In the genomic region with DNA sequence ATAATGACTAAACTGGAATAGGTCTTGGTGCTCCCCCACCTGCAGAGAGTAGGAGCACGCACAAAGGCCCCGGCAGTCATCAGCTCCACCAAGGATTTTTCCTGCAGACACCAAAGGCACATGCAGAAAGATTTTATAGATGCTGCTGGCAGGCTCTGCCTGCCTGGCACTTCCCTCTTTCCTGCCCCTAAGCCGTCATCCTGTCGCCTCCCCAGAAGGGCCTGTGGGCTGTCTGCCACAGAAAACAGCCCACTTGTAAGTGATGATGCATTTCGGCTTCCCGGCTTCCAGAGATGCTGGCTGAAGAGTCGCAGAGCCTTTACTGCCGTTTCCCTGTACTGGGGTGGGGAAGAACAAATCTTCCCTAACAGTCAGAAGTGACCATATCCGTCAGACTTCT, we compare ENCODE assay signal across 11 mouse cellular contexts.
DNase-seq lines count a peak whose midpoint lies in the region; ATAC-seq and TF ChIP-seq lines count a peak whose summit lies in the region.
"Had no signal": no experiment of that assay in that cellular context is flagged by ENCODE, and none has a peak within 500 bp of the region (broad histone marks: within the 10 kb centered on the region; RNA-seq: fewer than 3 reads in every experiment).

No protein-coding gene starts in this region.

- WGBS in embryonic facial prominence, embryonic 10.5 days: 78% methylated on average over 9 of the region's 9 CpGs
- WGBS in olfactory bulb, adult 2 months: 19% methylated on average over 9 of the region's 9 CpGs
- WGBS in liver, postnatal 0 days (ENCODE audit: insufficient replicate concordance): 75% methylated on average over 9 of the region's 9 CpGs
- WGBS in liver, embryonic 12.5 days (ENCODE audit: insufficient replicate concordance): 79% methylated on average over 9 of the region's 9 CpGs

- H3K4me1 ChIP-seq in embryonic facial prominence, embryonic 10.5 days: peaks cover 35% of the 10 kb centered on the region
- peaks cover 61% of the 10 kb centered on the region for H3K4me1 ChIP-seq in olfactory bulb, adult 2 months (ENCODE audit: control insufficient read depth, insufficient read depth, low read length)
- no peaks in the 10 kb centered on the region for H3K4me1 ChIP-seq in liver, postnatal 0 days (ENCODE audit: insufficient read depth)
- 0 out of 2 replicates have a peak, but pooled peaks cover 7% of the 10 kb centered on the region for H3K4me1 ChIP-seq in liver, embryonic 12.5 days
- H3K4me1 ChIP-seq: liver, embryonic 15.5 days had no signal

- TF ChIP-seq EP300 in liver, postnatal 0 days (IDR thresholded peaks at IDR 0.05; ENCODE audit: low read depth): no peak

- peak; percentile 25; the same call in 1 of the 2 replicates for TF ChIP-seq POLR2A in olfactory bulb, adult 2 months (IDR thresholded peaks at IDR 0.05; ENCODE audit: insufficient read depth, low read depth, low read length)

- no peak for TF ChIP-seq CTCF in olfactory bulb, adult 2 months (IDR thresholded peaks at IDR 0.05; ENCODE audit: insufficient read depth, low read depth, low read length)
- TF ChIP-seq CTCF in liver, postnatal 0 days (IDR thresholded peaks at IDR 0.05; ENCODE audit: low read depth): no peak

- H3K36me3 ChIP-seq in embryonic facial prominence, embryonic 10.5 days (replicated peaks): peaks cover 37% of the 10 kb centered on the region; the same call in 1 of the 2 replicates
- peaks cover 6% of the 10 kb centered on the region; the same call in 1 of the 2 replicates for H3K36me3 ChIP-seq in liver, postnatal 0 days (replicated peaks; ENCODE audit: insufficient read depth, low read length)
- peaks cover 32% of the 10 kb centered on the region for H3K36me3 ChIP-seq in liver, embryonic 12.5 days

- H3K27me3 ChIP-seq in embryonic facial prominence, embryonic 10.5 days (replicated peaks; ENCODE audit: low read depth, poor library complexity, severe bottlenecking): no peaks in the 10 kb centered on the region
- H3K27me3 ChIP-seq in liver, postnatal 0 days (ENCODE audit: insufficient read depth, low read length): no peaks in the 10 kb centered on the region
- no peaks in the 10 kb centered on the region for H3K27me3 ChIP-seq in liver, embryonic 12.5 days (replicated peaks)
- H3K27me3 ChIP-seq: liver, embryonic 15.5 days; neural tube, embryonic 12.5 days had no signal

- intact Hi-C loops in heart, postnatal 10 days (cut with DNase I): no loop called here

- ATAC-seq in liver, postnatal 0 days: no peak
- ATAC-seq in liver, embryonic 12.5 days: no peak

- peak overlapping the region; percentile 4; the same call in 1 of the 2 replicates for H3K27ac ChIP-seq in embryonic facial prominence, embryonic 10.5 days (replicated peaks)
- peak overlapping the region; percentile 99 for H3K27ac ChIP-seq in olfactory bulb, adult 2 months (ENCODE audit: insufficient read depth, low read depth, low read length)
- H3K27ac ChIP-seq in liver, postnatal 0 days (ENCODE audit: low read depth): no peak overlapping the region
- H3K27ac ChIP-seq in liver, embryonic 12.5 days: no peak overlapping the region
- H3K27ac ChIP-seq: liver, embryonic 15.5 days; neural tube, embryonic 12.5 days had no signal

- H3K9ac ChIP-seq in liver, postnatal 0 days (replicated peaks): no peak overlapping the region
- H3K9ac ChIP-seq in liver, embryonic 12.5 days: no peak overlapping the region
- H3K9ac ChIP-seq: liver, embryonic 15.5 days; neural tube, embryonic 12.5 days had no signal

- no peak overlapping the region for H3K4me2 ChIP-seq in liver, postnatal 0 days (ENCODE audit: low read depth, low read length)
- no peak overlapping the region for H3K4me2 ChIP-seq in liver, embryonic 12.5 days
- H3K4me2 ChIP-seq: liver, embryonic 15.5 days; neural tube, embryonic 12.5 days had no signal

- H3K4me3 ChIP-seq in embryonic facial prominence, embryonic 10.5 days: no peak overlapping the region
- peak overlapping the region; percentile 36 for H3K4me3 ChIP-seq in olfactory bulb, adult 2 months (ENCODE audit: insufficient read depth, low read depth, low read length)
- no peak overlapping the region for H3K4me3 ChIP-seq in liver, postnatal 0 days (ENCODE audit: low read depth, low read length)
- no peak overlapping the region for H3K4me3 ChIP-seq in liver, embryonic 12.5 days
- H3K4me3 ChIP-seq: liver, embryonic 15.5 days; neural tube, embryonic 12.5 days had no signal

- H3K9me3 ChIP-seq in embryonic facial prominence, embryonic 10.5 days: no peaks in the 10 kb centered on the region
- no peaks in the 10 kb centered on the region for H3K9me3 ChIP-seq in liver, postnatal 0 days (ENCODE audit: low read length)
- H3K9me3 ChIP-seq in liver, embryonic 12.5 days (replicated peaks): no peaks in the 10 kb centered on the region
- H3K9me3 ChIP-seq: liver, embryonic 15.5 days; neural tube, embryonic 12.5 days had no signal

- DNase-seq in heart, postnatal 10 days: peak; percentile 27 to 31
- no peak for DNase-seq in heart, adult 18-20 months
- no peak for DNase-seq in embryonic facial prominence, embryonic 10.5 days (ENCODE audit: low spot score)
- peak; percentile 66 for DNase-seq in left cerebral cortex, adult 11 months (ENCODE audit: low spot score)
- no peak for DNase-seq in liver, postnatal 0 days
- no peak for DNase-seq in spleen, postnatal 14 days (ENCODE audit: low spot score in 2 of 2)
- DNase-seq: thymus, adult 2 months had no signal

Comparison
In these comparisons a context has a peak if more than half of its experiments do, and no peak if none do; other contexts are left out.
1. DNase-seq: peak in heart, postnatal 10 days (2 of 2) and left cerebral cortex, adult 11 months (single experiment); none in heart, adult 18-20 months (0 of 2), embryonic facial prominence, embryonic 10.5 days (single experiment), liver, postnatal 0 days (single experiment) and spleen, postnatal 14 days (0 of 2).
2. H3K27ac ChIP-seq: peak in embryonic facial prominence, embryonic 10.5 days (single experiment) and olfactory bulb, adult 2 months (single experiment); none in liver, postnatal 0 days (single experiment) and liver, embryonic 12.5 days (single experiment).